Mouse (Mus musculus): Measurements from ENCODE around the gene Ankrd1. TPM values are rescaled to one million over a fixed set of nuclear protein-coding genes. Genes with fewer than 3 reads are reported as not detected.

Ankrd1 gene
- polyA plus RNA-seq, 1 experiment from 2014 or later, result 3.4 TPM

DNA sequence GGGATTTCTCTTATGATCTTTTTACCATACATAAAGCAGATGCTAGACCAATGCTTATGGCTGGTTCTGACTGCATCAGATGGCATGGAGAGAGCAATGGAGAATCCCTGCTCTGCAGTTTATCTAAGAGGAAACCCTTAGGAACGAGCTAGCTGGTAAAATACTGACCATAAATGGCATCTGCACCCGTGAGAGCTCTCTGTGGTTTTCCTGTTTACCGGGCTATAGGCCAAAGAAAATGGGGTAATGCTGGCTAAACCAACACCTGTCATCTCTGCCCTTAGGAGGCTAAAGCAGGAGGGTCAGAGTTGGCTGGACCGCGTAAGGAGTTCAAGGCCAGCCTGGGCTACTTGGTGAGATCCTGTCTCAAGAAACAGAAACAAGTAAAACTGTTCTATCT, 16.0 kb downstream of the Ankrd1 start:
- H3K9ac ChIP-seq, result no peak overlapping the region
- peaks cover 36% of the 10 kb centered on the region for H3K36me3 ChIP-seq
- H3K4me3 ChIP-seq, result no peak overlapping the region
- H3K27ac ChIP-seq, result no peak overlapping the region
- WGBS, result 78% methylated on average over 5 of the region's 5 CpGs
- no peaks in the 10 kb centered on the region for H3K27me3 ChIP-seq
- H3K9me3 ChIP-seq, result no peaks in the 10 kb centered on the region
- H3K4me2 ChIP-seq, result no peak overlapping the region
- no peaks in the 10 kb centered on the region for H3K4me1 ChIP-seq
- ATAC-seq (ENCODE audit: insufficient number of reproducible peaks, low FRiP score, low TSS enrichment, low read depth), result no peak

DNA sequence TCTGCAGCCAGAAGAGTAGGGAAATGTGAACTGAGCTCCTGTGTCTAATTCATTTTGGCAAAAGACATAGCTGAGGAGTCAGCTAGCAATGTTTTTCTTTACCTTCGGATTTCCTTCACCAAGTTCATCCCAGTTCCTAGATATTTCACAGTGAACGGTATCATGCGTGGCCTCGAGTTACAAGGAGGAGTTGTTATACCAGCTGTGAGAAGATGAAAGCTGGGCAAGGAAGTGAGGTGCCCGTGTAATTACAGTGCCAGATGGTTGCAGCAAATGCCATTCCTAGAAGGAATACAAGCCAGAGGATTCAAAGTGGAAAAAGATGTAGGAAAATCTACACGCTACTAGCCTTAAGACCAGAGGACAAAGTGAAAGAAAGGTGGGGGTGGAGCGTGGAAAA, 21.0 kb downstream of the Ankrd1 start:
- peaks cover 73% of the 10 kb centered on the region for H3K36me3 ChIP-seq

DNA sequence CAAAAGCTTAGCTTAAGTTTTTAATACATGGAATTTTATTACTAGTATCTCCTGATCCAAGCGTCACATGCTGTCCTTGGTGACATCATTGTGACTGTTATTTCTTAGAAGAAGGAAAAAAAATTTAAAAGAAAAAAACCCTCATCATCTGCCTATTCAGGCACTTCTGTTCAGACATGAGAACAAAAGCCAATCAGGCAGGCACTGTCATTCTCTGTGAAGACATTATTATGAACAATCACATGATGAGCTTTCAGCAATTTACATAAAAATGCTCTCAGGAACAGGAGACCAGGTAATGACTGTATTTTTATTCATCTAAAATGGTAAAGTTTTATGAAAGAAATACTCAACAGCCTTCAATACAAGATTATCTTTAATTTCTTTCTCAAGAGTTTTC, 21.6 kb downstream of the Ankrd1 start:
- H3K4me2 ChIP-seq, result no peak overlapping the region
- WGBS, result 92% methylated on average over 1 of the region's 1 CpGs
- peaks cover 72% of the 10 kb centered on the region for H3K36me3 ChIP-seq

More for the DNA sequence above, 21.0 kb downstream of the Ankrd1 start:
- no peak for ATAC-seq (ENCODE audit: insufficient number of reproducible peaks, low FRiP score, low TSS enrichment, low read depth)
- no peak overlapping the region for H3K4me3 ChIP-seq
- no peaks in the 10 kb centered on the region for H3K9me3 ChIP-seq
- no peak overlapping the region for H3K9ac ChIP-seq
- no peak overlapping the region for H3K4me2 ChIP-seq
- no peaks in the 10 kb centered on the region for H3K27me3 ChIP-seq
- WGBS, result 77% methylated on average over 7 of the region's 7 CpGs
- H3K4me1 ChIP-seq, result no peaks in the 10 kb centered on the region
- no peak overlapping the region for H3K27ac ChIP-seq

DNA sequence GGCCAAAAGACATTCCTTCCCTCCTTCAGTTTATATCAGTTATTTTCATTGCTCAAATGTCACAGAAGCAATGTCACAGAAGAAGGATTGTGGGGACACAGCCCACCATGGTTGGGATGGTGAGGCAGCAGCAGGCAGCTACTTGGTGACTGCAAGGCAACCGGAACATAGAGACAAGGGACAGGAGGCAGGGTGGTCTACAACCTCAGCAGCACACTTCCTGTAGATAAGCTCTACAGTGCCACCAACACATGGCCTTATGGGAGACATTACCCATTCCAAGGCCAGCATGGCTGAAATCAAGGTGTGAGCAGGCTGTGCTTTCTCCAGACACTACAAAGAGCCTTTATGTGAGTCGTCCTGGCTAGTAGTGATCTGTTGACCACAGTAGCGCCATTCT, 22.7 kb downstream of the Ankrd1 start:
- no peaks in the 10 kb centered on the region for H3K4me1 ChIP-seq
- no peaks in the 10 kb centered on the region for H3K9me3 ChIP-seq
- WGBS, result 85% methylated on average over 3 of the region's 3 CpGs
- no peak overlapping the region for H3K4me3 ChIP-seq
- H3K27me3 ChIP-seq, result no peaks in the 10 kb centered on the region
- H3K27ac ChIP-seq, result no peak overlapping the region
- no peak for ATAC-seq (ENCODE audit: insufficient number of reproducible peaks, low FRiP score, low TSS enrichment, low read depth)
- H3K4me2 ChIP-seq, result no peak overlapping the region
- H3K36me3 ChIP-seq, result peaks cover 71% of the 10 kb centered on the region
- H3K9ac ChIP-seq, result no peak overlapping the region

More for the DNA sequence above, 21.6 kb downstream of the Ankrd1 start:
- H3K4me1 ChIP-seq, result no peaks in the 10 kb centered on the region
- no peaks in the 10 kb centered on the region for H3K9me3 ChIP-seq
- no peaks in the 10 kb centered on the region for H3K27me3 ChIP-seq
- H3K27ac ChIP-seq, result no peak overlapping the region
- H3K4me3 ChIP-seq, result no peak overlapping the region
- no peak for ATAC-seq (ENCODE audit: insufficient number of reproducible peaks, low FRiP score, low TSS enrichment, low read depth)
- no peak overlapping the region for H3K9ac ChIP-seq

DNA sequence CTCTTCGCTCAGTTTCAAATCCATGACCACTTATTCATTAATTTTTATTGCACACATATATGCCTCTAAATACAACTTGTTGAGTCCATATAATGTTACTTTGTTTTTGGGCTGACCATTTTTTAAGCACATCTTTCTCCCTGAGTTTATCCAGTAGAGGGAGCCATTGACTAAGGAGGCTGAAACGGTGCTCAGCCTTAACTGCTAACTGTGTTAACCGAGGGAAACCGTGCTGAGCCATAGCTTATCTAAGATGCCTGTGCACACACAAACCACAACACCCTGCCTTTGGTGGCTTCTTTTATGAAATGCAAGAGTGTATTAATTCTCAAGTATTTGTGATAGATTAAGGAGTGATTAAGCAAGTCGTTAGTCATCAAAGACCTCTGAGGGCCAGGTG, 29.1 kb downstream of the Ankrd1 start:
- Histone ChIP-seq H3K27me3 (no peaks in the 10 kb centered on the region), H3K9ac (no peak overlapping the region), H3K4me1 (no peaks in the 10 kb centered on the region), H3K27ac (no peak overlapping the region), H3K4me2 (no peak overlapping the region), H3K4me3 (no peak overlapping the region), H3K36me3 (peaks cover 54% of the 10 kb centered on the region), H3K9me3 (no peaks in the 10 kb centered on the region)
- WGBS, result 46% methylated on average over 5 of the region's 5 CpGs
- ATAC-seq (ENCODE audit: insufficient number of reproducible peaks, low FRiP score, low TSS enrichment, low read depth), result no peak

DNA sequence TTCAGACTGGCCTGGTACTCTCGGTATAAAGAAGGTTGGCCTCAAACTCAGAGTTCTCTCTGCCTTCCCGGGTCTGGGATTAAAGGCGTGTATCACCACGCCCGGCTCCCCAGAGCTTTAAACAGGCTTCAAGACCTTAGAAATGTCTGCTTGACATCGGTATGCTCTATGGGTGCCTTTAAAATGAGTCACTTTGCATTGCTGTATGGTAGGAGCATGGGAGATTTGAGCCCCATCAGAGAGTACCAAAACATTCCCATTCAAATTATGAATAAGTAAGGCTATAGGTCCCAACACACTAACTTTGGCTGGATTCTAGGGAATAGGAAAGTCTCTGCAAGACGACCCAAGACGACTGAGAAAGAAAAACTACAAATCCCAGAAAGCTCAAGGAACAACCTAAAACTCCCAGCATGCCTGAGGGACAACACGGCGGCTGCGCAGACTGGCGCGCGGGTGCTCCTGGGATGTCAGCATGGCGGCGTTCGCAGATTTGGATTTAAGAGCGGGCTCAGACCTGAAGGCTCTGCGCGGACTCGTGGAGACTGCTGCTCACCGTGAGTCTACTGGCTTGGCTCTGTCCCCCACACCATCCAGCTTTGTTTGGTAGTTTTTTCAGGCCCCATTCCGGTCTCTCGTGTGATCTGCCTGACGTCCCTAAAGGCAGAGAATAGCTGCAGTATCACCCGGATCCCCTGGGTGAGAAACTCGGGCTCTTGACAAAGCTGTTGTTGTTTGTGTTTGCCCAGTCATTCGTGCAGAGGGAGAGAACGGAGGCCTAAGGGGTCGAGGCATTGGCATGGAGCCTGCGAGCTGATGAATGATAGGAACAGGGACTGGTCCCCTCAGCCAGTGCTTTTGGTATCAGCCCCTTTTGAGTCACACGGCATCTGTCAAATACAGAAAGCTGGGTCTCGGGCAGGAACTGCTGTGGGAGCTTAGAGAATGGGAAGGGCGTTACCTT, 36.4 kb downstream of the Ankrd1 start, which contains the start of gene Rpp30:
TSS of gene Rpp30 (plus strand) at position 455 of the 964 bp plus-strand sequence.
- peak; percentile 85 for ATAC-seq (ENCODE audit: insufficient number of reproducible peaks, low FRiP score, low TSS enrichment, low read depth)
- peak within 1 kb of the TSS; percentile 69 for H3K27ac ChIP-seq
- H3K9me3 ChIP-seq, result no peaks in the 10 kb centered on the region
- peaks cover 8% of the 10 kb centered on the region for H3K36me3 ChIP-seq
- peaks cover 9% of the 10 kb centered on the region for H3K4me1 ChIP-seq
- H3K27me3 ChIP-seq, result no peaks in the 10 kb centered on the region
- WGBS, result 2% methylated on average over 34 of the region's 34 CpGs
- peak within 1 kb of the TSS; percentile 77 for H3K4me3 ChIP-seq
- H3K9ac ChIP-seq, result peak within 1 kb of the TSS; percentile 76
- H3K4me2 ChIP-seq, result peak within 1 kb of the TSS; percentile 81

DNA sequence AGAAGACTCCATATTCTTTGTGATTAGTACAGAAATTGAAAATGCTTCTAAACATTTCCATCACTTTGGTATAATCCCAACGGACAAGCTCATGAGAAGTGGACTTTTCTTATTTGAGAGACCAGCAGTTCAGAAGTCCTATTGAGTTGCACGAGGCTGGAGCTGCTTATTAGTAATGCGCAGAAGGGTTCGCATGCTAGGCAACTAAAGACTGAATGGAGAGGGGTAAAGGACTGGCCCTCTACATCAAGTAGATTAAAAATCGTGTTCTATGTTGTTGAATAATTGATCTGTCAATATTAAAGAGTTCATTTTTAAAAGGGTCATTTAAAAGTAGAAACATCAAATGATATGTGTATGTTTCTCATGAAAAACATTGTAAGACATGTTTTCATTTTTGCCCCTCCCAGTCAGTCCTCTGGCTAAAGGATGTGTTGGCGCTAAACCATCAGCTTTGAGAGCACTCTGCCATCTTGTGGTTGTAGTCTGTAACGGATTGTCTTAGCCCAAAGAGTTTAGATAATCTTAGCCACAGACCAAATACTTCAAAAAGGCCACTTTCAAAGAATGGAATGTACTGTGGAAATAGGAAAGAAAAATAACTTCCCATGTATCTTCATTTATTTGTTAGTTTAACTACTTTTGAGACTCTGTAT, 37.2 kb downstream of the Ankrd1 start:
- Histone ChIP-seq H3K4me3 (peak overlapping the region; percentile 77), H3K27ac (peak overlapping the region; percentile 69; the same call in 1 of the 2 replicates), H3K27me3 (no peaks in the 10 kb centered on the region), H3K4me1 (peaks cover 9% of the 10 kb centered on the region), H3K36me3 (no peaks in the 10 kb centered on the region), H3K4me2 (peak overlapping the region; percentile 81), H3K9me3 (no peaks in the 10 kb centered on the region), H3K9ac (no peak overlapping the region)
- ATAC-seq (ENCODE audit: insufficient number of reproducible peaks, low FRiP score, low TSS enrichment, low read depth), result 0 out of 2 replicates have a peak, but pooled peaks have one; percentile 66
- 48% methylated on average over 7 of the region's 7 CpGs for WGBS

DNA sequence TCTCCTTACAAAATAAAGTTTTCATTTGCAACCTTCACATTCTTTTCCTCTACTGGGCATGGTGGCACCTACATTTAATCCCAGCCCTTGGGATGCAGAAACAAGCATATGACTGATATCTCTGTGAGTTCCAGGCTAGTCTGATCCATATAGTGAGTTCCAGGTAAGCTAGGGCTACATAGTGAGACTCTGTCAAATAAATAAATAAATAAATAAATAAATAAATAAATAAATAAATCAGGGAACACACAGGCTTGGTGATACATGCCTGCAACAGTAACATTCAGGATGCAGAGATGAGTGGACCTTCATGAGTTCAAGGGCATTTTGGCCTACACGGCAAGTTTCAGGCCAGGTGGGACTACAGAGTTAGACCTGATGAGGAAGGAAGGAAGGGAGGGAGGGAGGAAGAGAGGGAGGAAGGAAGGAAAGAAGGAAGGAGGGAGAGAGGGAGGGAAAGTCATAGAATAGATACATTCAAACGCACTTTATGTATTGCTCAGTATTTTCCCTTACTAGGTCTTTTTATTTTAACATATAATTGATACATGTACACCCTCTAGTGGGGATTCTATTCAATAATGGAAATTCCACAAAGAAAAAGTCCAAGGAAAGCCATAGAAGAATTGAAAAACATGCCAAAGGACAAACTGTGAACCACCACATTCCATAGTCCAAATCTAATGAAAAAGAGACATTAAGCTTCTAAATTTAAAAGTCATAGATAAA, 56.9 kb downstream of the Ankrd1 start:
- Histone ChIP-seq H3K4me1 (no peaks in the 10 kb centered on the region), H3K36me3 (no peaks in the 10 kb centered on the region), H3K27ac (no peak overlapping the region), H3K9me3 (no peaks in the 10 kb centered on the region), H3K9ac (no peak overlapping the region), H3K4me2 (no peak overlapping the region), H3K4me3 (no peak overlapping the region), H3K27me3 (peaks cover 16% of the 10 kb centered on the region)
- ATAC-seq (ENCODE audit: insufficient number of reproducible peaks, low FRiP score, low TSS enrichment, low read depth), result no peak
- WGBS, result 72% methylated on average over 2 of the region's 2 CpGs

Other genes starting within 250 kb of the Ankrd1 start
- gene Htr7, start 62.6 kb downstream of the Ankrd1 start, polyA plus RNA-seq (2015; fragmentation: Nextera tagmentation; extraction: Ambion mirVana), result 0.37 and 0.67 TPM in 2 replicates
- gene Rpp30, start 36.4 kb downstream of the Ankrd1 start, polyA plus RNA-seq (2015; fragmentation: Nextera tagmentation; extraction: Ambion mirVana), result 50.2 and 58.9 TPM in 2 replicates
- 8.5 and 8.9 TPM in 2 replicates for gene Pcgf5, start 228.2 kb upstream of the Ankrd1 start, polyA plus RNA-seq (2015; fragmentation: Nextera tagmentation; extraction: Ambion mirVana)

All from limb, embryonic 15.5 days (tissue).